Mouse (Mus musculus): Measurements from ENCODE around the gene Ccdc12. TPM values are rescaled to one million over a fixed set of nuclear protein-coding genes. Genes with fewer than 3 reads are reported as not detected.

The Ccdc12 gene
- polyA plus RNA-seq, 1 experiment, result 25.9 TPM

- peaks cover 21% of the 10 kb centered on the region for H3K4me1 ChIP-seq (ENCODE audit: control insufficient read depth)
- no peaks in the 10 kb centered on the region for H3K27me3 ChIP-seq (ENCODE audit: control insufficient read depth)
- no peaks in the 10 kb centered on the region for H3K9me3 ChIP-seq (ENCODE audit: control insufficient read depth, low read length)
- TF ChIP-seq GATA1 (IDR thresholded peaks at IDR 0.05; ENCODE audit: low read length) (no peak), TAL1 (IDR thresholded peaks at IDR 0.05; ENCODE audit: low read length) (no peak)
- H3K4me3 ChIP-seq (replicated peaks), result no peak overlapping the region
- H3K36me3 ChIP-seq (ENCODE audit: control insufficient read depth), result peaks cover 6% of the 10 kb centered on the region
Measured at GRCm38 (mm10) chr9:110687846-110688245, 31.5 kb downstream of the Ccdc12 start.

GRCm38 (mm10) chr9:110689261-110689779 lies 33.0 kb downstream of the Ccdc12 start:
- H3K36me3 ChIP-seq (ENCODE audit: control insufficient read depth), result peaks cover 18% of the 10 kb centered on the region
- H3K27me3 ChIP-seq (ENCODE audit: control insufficient read depth), result no peaks in the 10 kb centered on the region
- H3K4me1 ChIP-seq (ENCODE audit: control insufficient read depth), result peaks cover 13% of the 10 kb centered on the region
- no peak overlapping the region for H3K4me3 ChIP-seq (replicated peaks)
- H3K9me3 ChIP-seq (ENCODE audit: control insufficient read depth, low read length), result no peaks in the 10 kb centered on the region
- no peak for TF ChIP-seq TAL1 (IDR thresholded peaks at IDR 0.05; ENCODE audit: low read length)
- TF ChIP-seq GATA1 (IDR thresholded peaks at IDR 0.05; ENCODE audit: low read length), result no peak

- Histone ChIP-seq H3K4me3 (replicated peaks) (no peak overlapping the region), H3K36me3 (ENCODE audit: control insufficient read depth) (peaks cover 48% of the 10 kb centered on the region), H3K4me1 (ENCODE audit: control insufficient read depth) (peaks cover 29% of the 10 kb centered on the region), H3K27me3 (ENCODE audit: control insufficient read depth) (no peaks in the 10 kb centered on the region), H3K9me3 (ENCODE audit: control insufficient read depth, low read length) (no peaks in the 10 kb centered on the region)
- TF ChIP-seq GATA1 (IDR thresholded peaks at IDR 0.05; ENCODE audit: low read length), result no peak
- TF ChIP-seq TAL1 (IDR thresholded peaks at IDR 0.05; ENCODE audit: low read length), result no peak
Measured at GRCm38 (mm10) chr9:110695165-110695755, 39.0 kb downstream of the Ccdc12 start.

GRCm38 (mm10) chr9:110696427-110696826 lies 40.1 kb downstream of the Ccdc12 start:
- peaks cover 40% of the 10 kb centered on the region for H3K4me1 ChIP-seq (ENCODE audit: control insufficient read depth)

GRCm38 (mm10) chr9:110697465-110697864 lies 41.2 kb downstream of the Ccdc12 start:
- peaks cover 58% of the 10 kb centered on the region for H3K36me3 ChIP-seq (ENCODE audit: control insufficient read depth)
- no peak for TF ChIP-seq TAL1 (IDR thresholded peaks at IDR 0.05; ENCODE audit: low read length)
- no peak for TF ChIP-seq GATA1 (IDR thresholded peaks at IDR 0.05; ENCODE audit: low read length)
- no peak overlapping the region for H3K4me3 ChIP-seq (replicated peaks)
- H3K9me3 ChIP-seq (ENCODE audit: control insufficient read depth, low read length), result no peaks in the 10 kb centered on the region
- H3K27me3 ChIP-seq (ENCODE audit: control insufficient read depth), result no peaks in the 10 kb centered on the region
- H3K4me1 ChIP-seq (ENCODE audit: control insufficient read depth), result peaks cover 44% of the 10 kb centered on the region

More at GRCm38 (mm10) chr9:110696427-110696826, 40.1 kb downstream of the Ccdc12 start:
- H3K4me3 ChIP-seq (replicated peaks), result no peak overlapping the region
- peaks cover 56% of the 10 kb centered on the region for H3K36me3 ChIP-seq (ENCODE audit: control insufficient read depth)
- H3K27me3 ChIP-seq (ENCODE audit: control insufficient read depth), result no peaks in the 10 kb centered on the region
- H3K9me3 ChIP-seq (ENCODE audit: control insufficient read depth, low read length), result no peaks in the 10 kb centered on the region
- TF ChIP-seq TAL1 (IDR thresholded peaks at IDR 0.05; ENCODE audit: low read length) (no peak), GATA1 (IDR thresholded peaks at IDR 0.05; ENCODE audit: low read length) (no peak)

- Histone ChIP-seq H3K36me3 (ENCODE audit: control insufficient read depth) (peaks cover 53% of the 10 kb centered on the region), H3K4me3 (replicated peaks) (no peak overlapping the region), H3K27me3 (ENCODE audit: control insufficient read depth) (no peaks in the 10 kb centered on the region), H3K9me3 (ENCODE audit: control insufficient read depth, low read length) (no peaks in the 10 kb centered on the region), H3K4me1 (ENCODE audit: control insufficient read depth) (peaks cover 54% of the 10 kb centered on the region)
- TF ChIP-seq TAL1 (IDR thresholded peaks at IDR 0.05; ENCODE audit: low read length) (peak; percentile 75), GATA1 (IDR thresholded peaks at IDR 0.05; ENCODE audit: low read length) (peak; percentile 64)
Measured at GRCm38 (mm10) chr9:110699574-110699973, 43.3 kb downstream of the Ccdc12 start.

- peaks cover 40% of the 10 kb centered on the region for H3K36me3 ChIP-seq (ENCODE audit: control insufficient read depth)
- no peaks in the 10 kb centered on the region for H3K9me3 ChIP-seq (ENCODE audit: control insufficient read depth, low read length)
- peaks cover 57% of the 10 kb centered on the region for H3K4me1 ChIP-seq (ENCODE audit: control insufficient read depth)
- no peaks in the 10 kb centered on the region for H3K27me3 ChIP-seq (ENCODE audit: control insufficient read depth)
- no peak overlapping the region for H3K4me3 ChIP-seq (replicated peaks)
- TF ChIP-seq GATA1 (IDR thresholded peaks at IDR 0.05; ENCODE audit: low read length) (no peak), TAL1 (IDR thresholded peaks at IDR 0.05; ENCODE audit: low read length) (no peak)
Measured at GRCm38 (mm10) chr9:110701114-110702032, 45.1 kb downstream of the Ccdc12 start.

- no peaks in the 10 kb centered on the region for H3K27me3 ChIP-seq (ENCODE audit: control insufficient read depth)
- peaks cover 47% of the 10 kb centered on the region for H3K4me1 ChIP-seq (ENCODE audit: control insufficient read depth)
- H3K36me3 ChIP-seq (ENCODE audit: control insufficient read depth), result peaks cover 27% of the 10 kb centered on the region
- H3K9me3 ChIP-seq (ENCODE audit: control insufficient read depth, low read length), result no peaks in the 10 kb centered on the region
- no peak overlapping the region for H3K4me3 ChIP-seq (replicated peaks)
- no peak for TF ChIP-seq TAL1 (IDR thresholded peaks at IDR 0.05; ENCODE audit: low read length)
- TF ChIP-seq GATA1 (IDR thresholded peaks at IDR 0.05; ENCODE audit: low read length), result no peak
Measured at GRCm38 (mm10) chr9:110702848-110703247, 46.5 kb downstream of the Ccdc12 start.

GRCm38 (mm10) chr9:110703951-110704350 lies 47.6 kb downstream of the Ccdc12 start:
- H3K4me3 ChIP-seq (replicated peaks), result no peak overlapping the region

More at GRCm38 (mm10) chr9:110703951-110704350, 47.6 kb downstream of the Ccdc12 start:
- Histone ChIP-seq H3K4me1 (ENCODE audit: control insufficient read depth) (peaks cover 41% of the 10 kb centered on the region), H3K36me3 (ENCODE audit: control insufficient read depth) (peaks cover 36% of the 10 kb centered on the region), H3K27me3 (ENCODE audit: control insufficient read depth) (no peaks in the 10 kb centered on the region), H3K9me3 (ENCODE audit: control insufficient read depth, low read length) (no peaks in the 10 kb centered on the region)
- TF ChIP-seq GATA1 (IDR thresholded peaks at IDR 0.05; ENCODE audit: low read length) (no peak), TAL1 (IDR thresholded peaks at IDR 0.05; ENCODE audit: low read length) (no peak)

Data from erythroblast, embryonic 14.5 days (primary cell).